Mouse (Mus musculus): ENCODE results near the gene Plcg2. TPM values are rescaled to one million over a fixed set of nuclear protein-coding genes. Genes with fewer than 3 reads are reported as not detected.

Gene Plcg2
- total RNA-seq, 2 experiments from 2014 or later: 3.2 to 4.2 TPM

GRCm38 (mm10) chr8:117545043-117545442 is 47.0 kb downstream of the Plcg2 start:
- DNase-seq (ENCODE audit: low spot score in 2 of 2): no peak

DNA sequence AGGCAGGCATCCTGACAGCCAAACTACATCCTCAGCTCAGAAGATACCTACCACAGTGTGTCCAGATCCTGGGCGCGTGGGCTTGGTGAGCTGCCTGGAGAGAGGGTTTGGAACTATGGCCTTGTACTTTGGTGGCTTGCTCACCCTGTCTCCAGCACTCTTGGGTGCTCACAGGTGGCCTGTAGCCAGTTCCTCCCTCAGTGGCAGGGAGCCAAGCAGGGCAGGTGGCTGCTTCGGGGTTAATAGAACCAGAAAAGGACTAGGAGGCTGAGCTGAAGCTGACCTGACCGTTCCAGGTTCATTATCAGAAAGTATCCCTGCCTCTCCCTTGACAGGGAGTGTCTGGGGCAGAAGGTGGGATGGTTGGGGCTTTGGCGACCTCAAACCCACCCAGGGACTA is 48.3 kb downstream of the Plcg2 start:
- no peak for DNase-seq (ENCODE audit: low spot score in 2 of 2)

- DNase-seq (ENCODE audit: low spot score in 2 of 2): no peak
Measured at GRCm38 (mm10) chr8:117547945-117548344, 49.9 kb downstream of the Plcg2 start.

GRCm38 (mm10) chr8:117548453-117548852 is 50.4 kb downstream of the Plcg2 start:
- DNase-seq (ENCODE audit: low spot score in 2 of 2): no peak

DNA sequence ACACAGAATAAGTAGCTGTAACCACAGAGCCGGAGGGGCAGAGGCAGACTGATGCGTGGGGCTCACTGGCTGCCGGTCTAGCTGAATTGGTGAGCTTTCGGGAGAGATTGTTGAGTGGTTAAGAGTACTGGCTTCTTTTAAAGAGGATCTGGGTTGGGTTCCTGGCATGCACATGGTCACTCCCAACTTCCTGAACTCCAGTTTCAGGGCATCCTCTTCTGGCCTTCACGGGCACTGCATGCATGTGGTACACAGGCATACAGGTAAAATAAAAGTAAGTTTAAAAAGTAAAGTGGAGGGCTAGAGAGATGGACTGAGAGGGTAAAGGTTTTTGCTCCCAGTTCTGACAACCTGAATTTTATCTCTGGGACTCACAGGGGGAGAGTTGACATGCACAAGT is 52.4 kb downstream of the Plcg2 start:
- no peak for DNase-seq (ENCODE audit: low spot score in 2 of 2)

DNA sequence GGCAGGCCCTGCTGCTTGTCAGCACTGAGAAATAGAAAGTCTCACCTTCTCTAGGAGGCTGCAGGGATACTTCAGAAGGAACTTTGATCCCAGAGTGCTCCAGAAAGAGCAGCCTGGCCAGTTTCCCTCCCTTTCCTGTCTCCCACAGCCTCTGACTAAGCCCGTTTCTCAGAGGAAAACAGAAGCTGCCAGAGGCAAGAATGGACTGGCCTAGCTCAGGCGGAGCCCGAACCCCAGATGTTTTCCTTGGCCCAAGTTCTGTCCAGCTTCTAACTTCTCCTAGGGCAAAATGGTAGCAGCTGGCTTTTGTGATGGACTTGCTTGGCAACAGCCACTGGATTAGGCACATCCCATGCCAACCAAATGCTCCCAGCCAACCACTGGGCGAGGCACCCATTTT is 62.9 kb downstream of the Plcg2 start:
- DNase-seq (ENCODE audit: low spot score in 2 of 2): no peak

GRCm38 (mm10) chr8:117561735-117562361 is 63.8 kb downstream of the Plcg2 start:
- DNase-seq (ENCODE audit: low spot score in 2 of 2): no peak

DNA sequence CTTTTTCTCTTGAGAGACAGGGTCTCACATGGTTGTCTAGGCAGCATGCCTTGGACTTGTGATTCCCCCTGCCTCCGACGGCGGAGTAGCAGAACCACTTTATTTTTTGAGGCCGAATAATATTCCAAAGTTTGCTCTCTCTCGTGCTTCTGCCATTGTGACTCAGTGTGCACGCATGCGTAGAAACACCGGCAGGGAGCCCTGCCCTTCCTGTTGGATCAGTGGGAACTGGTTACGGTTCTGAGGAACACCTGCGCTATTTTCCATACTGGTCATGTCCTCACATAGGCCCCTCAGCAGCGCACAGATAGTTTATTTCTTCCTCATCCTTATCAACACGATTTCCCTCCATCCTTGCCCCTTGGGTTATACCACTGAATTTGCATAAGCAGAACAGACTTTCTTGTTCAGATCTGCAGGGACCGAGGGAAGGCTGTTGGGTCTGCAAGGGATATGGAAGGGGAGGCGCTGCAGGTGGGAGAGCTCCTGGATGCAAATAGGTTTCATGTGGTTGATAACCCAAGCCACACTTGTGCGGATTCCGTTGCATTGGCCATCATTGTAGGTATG is 64.4 kb downstream of the Plcg2 start:
- no peak for DNase-seq (ENCODE audit: low spot score in 2 of 2)

GRCm38 (mm10) chr8:117569409-117569808 is 71.3 kb downstream of the Plcg2 start:
- peak; percentile 53 to 89 for DNase-seq (ENCODE audit: low spot score in 2 of 2)

- DNase-seq (ENCODE audit: low spot score in 2 of 2): no peak
Measured at GRCm38 (mm10) chr8:117576291-117576785, 78.2 kb downstream of the Plcg2 start.

- DNase-seq (ENCODE audit: low spot score in 2 of 2): no peak
Measured at GRCm38 (mm10) chr8:117577059-117577458, 79.0 kb downstream of the Plcg2 start.

DNA sequence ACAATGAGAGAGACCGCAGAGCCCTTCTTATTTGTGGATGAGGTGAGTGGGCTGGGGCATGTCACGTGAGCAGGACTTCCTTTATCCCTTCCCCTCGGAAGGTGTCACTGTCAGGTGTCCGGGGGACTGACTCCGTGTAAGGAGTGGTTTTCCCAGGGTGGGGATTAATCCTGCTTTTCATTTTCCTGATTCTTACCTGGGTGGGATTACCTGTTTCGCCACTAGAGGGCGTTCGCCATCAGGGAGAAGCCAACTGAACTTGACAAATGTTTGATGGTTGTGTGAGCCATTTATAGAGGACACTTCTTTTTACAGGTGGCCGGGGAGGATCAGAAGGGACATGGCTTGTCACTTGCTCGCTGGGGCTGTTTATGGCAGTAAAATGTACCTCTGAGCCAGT is 79.8 kb downstream of the Plcg2 start:
- DNase-seq (ENCODE audit: low spot score in 2 of 2): no peak

- no peak for DNase-seq (ENCODE audit: low spot score in 2 of 2)
Measured at GRCm38 (mm10) chr8:117578856-117579255, 80.8 kb downstream of the Plcg2 start.

GRCm38 (mm10) chr8:117593862-117594261 is 95.8 kb downstream of the Plcg2 start:
- no peak for DNase-seq (ENCODE audit: low spot score in 2 of 2)

GRCm38 (mm10) chr8:117595001-117595400 is 96.9 kb downstream of the Plcg2 start:
- DNase-seq (ENCODE audit: low spot score in 2 of 2): no peak

GRCm38 (mm10) chr8:117596777-117597176 is 98.7 kb downstream of the Plcg2 start:
- no peak for DNase-seq (ENCODE audit: low spot score in 2 of 2)

DNA sequence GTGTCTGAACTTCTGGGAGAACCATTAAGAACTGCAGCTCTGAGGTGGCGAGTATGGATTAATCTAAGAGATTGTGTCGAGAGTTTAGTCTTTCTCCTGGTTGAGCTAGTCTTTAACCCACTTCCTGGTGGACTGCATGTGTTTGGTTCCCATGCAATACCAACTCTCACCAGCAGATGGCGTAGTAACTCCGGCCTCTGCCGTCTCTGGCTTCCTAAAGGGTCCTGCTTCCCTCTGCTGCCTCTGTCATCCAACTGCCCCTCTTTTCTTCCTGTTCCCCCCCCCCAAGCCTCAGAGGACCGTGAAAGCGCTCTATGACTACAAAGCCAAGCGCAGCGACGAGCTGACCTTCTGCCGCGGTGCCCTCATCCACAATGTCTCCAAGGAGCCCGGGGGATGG is 102.7 kb downstream of the Plcg2 start:
- DNase-seq (ENCODE audit: low spot score in 2 of 2): peak in 1 of 2 experiments; percentile 27

DNA sequence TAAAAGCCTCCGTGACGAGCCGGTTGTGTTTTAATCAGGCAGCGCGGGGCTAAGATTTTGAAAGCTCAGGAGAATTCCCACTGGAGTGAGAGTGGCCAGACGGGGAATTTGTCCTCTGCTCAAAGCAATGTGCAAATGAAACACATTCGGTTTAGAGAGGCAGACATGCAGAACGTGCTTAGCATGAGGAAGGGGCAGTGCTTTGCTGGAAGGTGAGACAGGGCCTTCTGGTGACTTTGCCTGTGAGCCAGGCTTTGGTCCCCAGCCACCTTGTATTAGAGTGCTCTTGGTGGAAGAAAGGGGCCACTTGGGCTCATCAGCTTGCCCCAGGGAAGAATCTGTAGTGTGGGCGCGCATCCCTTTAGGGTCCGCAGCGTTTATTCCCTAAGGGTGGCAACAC is 106.0 kb downstream of the Plcg2 start:
- DNase-seq (ENCODE audit: low spot score in 2 of 2): no peak

GRCm38 (mm10) chr8:117604671-117605070 is 106.6 kb downstream of the Plcg2 start:
- no peak for DNase-seq (ENCODE audit: low spot score in 2 of 2)

- DNase-seq (ENCODE audit: low spot score in 2 of 2): no peak
Measured at GRCm38 (mm10) chr8:117605201-117605600, 107.1 kb downstream of the Plcg2 start.

DNA sequence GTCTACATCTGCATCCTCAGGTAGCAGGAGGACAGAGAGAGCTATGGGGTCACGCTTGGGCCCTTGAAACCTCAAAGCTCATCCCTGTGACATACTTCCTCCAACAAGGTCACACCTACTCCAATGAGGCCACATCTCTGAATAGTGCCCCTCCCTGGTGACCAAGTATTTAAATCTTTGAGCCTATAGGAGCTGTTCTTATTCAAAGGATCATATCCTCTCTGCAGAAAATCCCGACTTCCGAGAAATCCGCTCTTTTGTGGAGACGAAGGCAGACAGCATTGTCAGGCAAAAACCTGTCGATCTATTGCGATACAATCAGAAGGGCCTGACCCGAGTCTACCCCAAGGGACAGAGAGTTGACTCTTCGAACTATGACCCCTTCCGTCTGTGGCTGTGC is 112.4 kb downstream of the Plcg2 start:
- DNase-seq (ENCODE audit: low spot score in 2 of 2): no peak

GRCm38 (mm10) chr8:117612861-117613260 is 114.8 kb downstream of the Plcg2 start:
- DNase-seq (ENCODE audit: low spot score in 2 of 2): no peak

Data from layer of hippocampus, adult 18-20 months (tissue).